Mouse (Mus musculus) stomach, embryonic 14.5 days (tissue): ENCODE results near the gene Prr7. TPM values are rescaled to one million over a fixed set of nuclear protein-coding genes. Genes with fewer than 3 reads are reported as not detected.

Experiments used
- ATAC-seq: fragments of 200-750 bp; cut with Nextera tagmentation; 2 replicates; pipeline ENCODE4 v1.8.0; 2017; ENCODE audit warnings: low read depth, moderate TSS enrichment; ENCODE audit not compliant: insufficient number of reproducible peaks, insufficient read depth, low FRiP score
- H3K27ac ChIP-seq: fragments of 300-500 bp; sonication (generic); 2 replicates; pipeline ENCODE4 v1.5.1; 2014; ENCODE audit warnings: mild to moderate bottlenecking, low read length, moderate library complexity, mixed read lengths
- H3K27me3 ChIP-seq: fragments of 300-500 bp; sonication (generic); 2 replicates; pipeline ENCODE4 v1.6.1; 2014; ENCODE audit warnings: low read length, control low read depth, mixed read lengths; ENCODE audit not compliant: control insufficient read depth, insufficient read depth
- H3K36me3 ChIP-seq: fragments of 300-500 bp; sonication (generic); 2 replicates; pipeline ENCODE4 v1.6.1; 2014; ENCODE audit warnings: mild to moderate bottlenecking, control low read depth, low read length, moderate library complexity, mixed read lengths; ENCODE audit not compliant: control insufficient read depth, insufficient read depth
- H3K4me1 ChIP-seq: fragments of 300-500 bp; sonication (generic); 2 replicates; pipeline ENCODE4 v1.6.1; 2014; ENCODE audit warnings: low read length, control low read depth, mixed read lengths; ENCODE audit not compliant: control insufficient read depth, insufficient read depth
- H3K4me2 ChIP-seq: fragments of 300-500 bp; sonication (generic); replicated peaks from 2 replicates; pipeline ENCODE4 v1.6.1; 2014; ENCODE audit warnings: low read depth, low read length, control low read depth
- H3K4me3 ChIP-seq: fragments of 300-500 bp; sonication (generic); 2 replicates; pipeline ENCODE4 v1.5.1; 2014; ENCODE audit warnings: low read depth, low read length, control low read depth
- H3K9ac ChIP-seq: fragments of 300-500 bp; sonication (generic); replicated peaks from 2 replicates; pipeline ENCODE4 v1.6.1; 2014; ENCODE audit warnings: low read depth, mild to moderate bottlenecking, control low read depth, low read length, moderate library complexity, mixed read lengths
- H3K9me3 ChIP-seq: fragments of 300-500 bp; sonication (generic); 2 replicates; pipeline ENCODE4 v1.6.1; 2016; ENCODE audit warnings: low read depth, low read length, control low read depth; ENCODE audit not compliant: control insufficient read depth
- WGBS: fragments of 180-500 bp; shearing (Covaris S2); extraction: QIAGEN DNeasy Blood & Tissue Kit; methylation state at CpG from one replicate; pipeline ENCODE4 v1.1.7; 2014; 5-methylcytosine and 5-hydroxymethylcytosine counted together
- polyA plus RNA-seq: library from polyadenylated mRNA; unstranded; fragments of >200 nt; fragmentation: Nextera tagmentation; extraction: Ambion mirVana; gene quantifications from 2 replicates; pipeline ENCODE4 v1.2.1, GENCODE M21; 2014

The Prr7 gene
- polyA plus RNA-seq, 1 experiment from 2014 or later: 1.4 TPM

DNA sequence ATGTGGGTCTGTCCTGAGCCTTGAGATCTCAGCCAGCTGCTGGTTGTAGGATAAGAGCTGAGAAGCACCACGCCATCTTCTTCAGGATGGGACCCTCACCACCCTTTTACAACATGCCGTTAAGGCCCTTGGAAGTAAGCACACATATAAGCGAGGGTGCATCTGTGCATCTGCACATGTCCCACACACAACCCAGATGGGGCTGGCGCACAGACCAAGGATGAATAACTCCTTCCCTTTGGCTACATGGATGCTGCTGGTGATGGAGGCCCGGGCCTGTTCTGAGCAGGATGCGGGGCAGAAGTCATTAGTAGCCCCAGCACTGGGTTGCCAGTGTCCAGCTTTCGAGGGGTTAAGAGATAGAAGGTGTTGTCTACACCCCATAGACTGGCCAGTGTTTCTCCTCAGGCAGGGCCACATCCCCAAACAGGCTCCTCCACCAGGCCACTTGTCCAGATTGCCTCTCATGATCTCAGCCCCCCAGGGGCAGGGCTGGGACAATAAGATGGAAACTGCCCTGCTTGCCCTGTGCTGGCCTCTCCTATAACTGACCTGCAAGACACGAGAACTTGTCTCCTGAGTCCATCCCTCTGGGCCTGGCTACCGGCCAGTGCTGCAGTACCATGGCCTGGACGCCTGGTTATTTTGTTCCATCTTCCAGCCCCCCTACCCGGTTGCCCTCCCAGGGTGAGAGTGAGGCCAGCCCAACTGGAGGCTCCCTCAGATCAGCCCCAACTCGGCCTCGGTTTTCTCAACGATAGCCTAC lies 22.1 kb downstream of the Prr7 start:
- ATAC-seq: no peak
- peaks cover 14% of the 10 kb centered on the region for H3K36me3 ChIP-seq
- H3K4me1 ChIP-seq: peaks cover 42% of the 10 kb centered on the region
- H3K27ac ChIP-seq: no peak overlapping the region
- no peaks in the 10 kb centered on the region for H3K9me3 ChIP-seq
- no peaks in the 10 kb centered on the region for H3K27me3 ChIP-seq
- H3K9ac ChIP-seq: peak overlapping the region; percentile 95
- 34% methylated on average over 14 of the region's 14 CpGs for WGBS
- peak overlapping the region; percentile 76 for H3K4me2 ChIP-seq
- peak overlapping the region; percentile 88 for H3K4me3 ChIP-seq

DNA sequence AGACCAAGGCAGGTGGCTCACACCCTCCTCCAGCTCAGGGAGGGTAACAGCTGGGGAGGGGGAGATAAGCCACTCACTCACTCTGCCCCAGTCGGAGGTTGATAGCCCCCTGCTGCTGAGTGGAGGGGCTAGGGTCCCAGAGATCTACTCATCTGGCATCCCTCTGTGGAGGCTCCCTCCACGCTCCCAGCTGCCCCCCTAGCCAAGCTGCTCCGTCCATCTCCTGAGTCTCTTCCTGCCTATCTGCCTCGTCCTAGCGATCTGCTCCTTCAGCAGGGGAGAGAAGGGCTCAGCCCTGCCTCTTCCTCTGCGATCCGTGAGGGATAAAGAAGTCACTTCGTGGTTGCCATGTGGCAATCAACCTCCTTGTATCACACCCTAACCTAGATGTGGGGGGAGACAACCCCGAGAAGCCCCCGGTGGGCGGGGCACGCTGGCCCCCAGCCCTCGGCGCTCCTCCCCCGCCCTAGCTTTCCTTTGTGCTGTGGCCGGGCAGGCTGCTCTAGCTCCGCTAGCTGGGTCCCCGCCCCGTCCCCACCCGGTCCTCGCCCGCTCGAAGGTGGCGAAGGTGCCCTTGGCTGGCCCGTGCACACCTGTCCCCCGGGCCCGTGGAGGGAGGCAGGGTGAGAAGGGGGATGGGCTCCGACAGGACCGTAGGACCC lies 23.0 kb downstream of the Prr7 start:
- Histone ChIP-seq H3K27ac (peak overlapping the region; percentile 88), H3K4me1 (peaks cover 42% of the 10 kb centered on the region), H3K9me3 (no peaks in the 10 kb centered on the region), H3K36me3 (peaks cover 7% of the 10 kb centered on the region), H3K9ac (peak overlapping the region; percentile 95), H3K27me3 (no peaks in the 10 kb centered on the region), H3K4me3 (peak overlapping the region; percentile 88), H3K4me2 (peak overlapping the region; percentile 76)
- peak; percentile 62 for ATAC-seq
- 1% methylated on average over 29 of the region's 29 CpGs for WGBS

DNA sequence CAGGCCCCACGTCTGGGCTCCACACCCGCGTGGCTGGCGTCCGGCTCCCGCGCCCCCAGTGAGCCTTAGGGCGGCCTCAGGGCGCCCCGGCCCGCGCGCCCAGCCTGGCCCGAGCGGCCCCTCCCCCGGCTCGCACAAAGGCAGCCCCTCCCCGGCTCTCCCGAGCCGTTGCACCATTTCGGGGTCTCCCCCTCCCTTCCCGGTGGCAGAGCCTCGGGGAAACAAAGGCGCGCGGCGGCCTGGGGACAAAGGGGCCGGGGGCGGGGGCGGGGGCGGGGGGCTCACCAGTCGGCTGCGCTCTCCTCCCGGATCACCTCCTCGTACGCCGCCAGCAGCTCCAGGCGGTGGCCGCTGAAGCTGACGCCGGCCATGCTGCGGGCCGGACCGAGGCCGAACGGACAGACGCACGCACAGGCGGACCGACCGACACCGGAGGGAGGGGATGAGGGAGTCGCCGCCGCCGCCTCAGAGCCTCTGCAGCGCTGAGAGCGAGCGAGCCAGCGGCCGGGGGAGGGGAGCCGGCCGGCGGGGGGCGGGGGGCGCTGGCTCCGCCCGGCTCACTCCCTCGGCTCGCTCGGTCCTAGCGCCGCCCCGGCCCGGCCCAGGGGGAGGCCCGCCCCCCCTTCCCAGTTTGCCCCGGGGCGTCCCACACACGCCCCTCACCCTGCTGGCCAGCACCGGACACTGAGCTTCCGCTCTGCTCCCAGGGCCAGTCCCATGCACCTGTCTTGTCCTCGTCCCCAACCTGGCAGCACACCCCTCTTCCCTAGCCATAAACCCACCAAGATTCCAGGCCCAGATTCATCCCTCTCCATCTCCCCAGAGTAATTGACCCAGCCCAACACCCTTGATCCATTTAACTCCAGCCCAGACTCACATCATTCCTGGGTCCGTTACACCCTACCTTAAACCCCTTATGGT lies 23.8 kb downstream of the Prr7 start, which contains the start of gene Dbn1:
TSS of gene Dbn1 (minus strand) at position 534 of the 921 bp plus-strand sequence.
- peak; percentile 82 for ATAC-seq
- Histone ChIP-seq H3K27me3 (no peaks in the 10 kb centered on the region), H3K4me1 (peaks cover 41% of the 10 kb centered on the region)

DNA sequence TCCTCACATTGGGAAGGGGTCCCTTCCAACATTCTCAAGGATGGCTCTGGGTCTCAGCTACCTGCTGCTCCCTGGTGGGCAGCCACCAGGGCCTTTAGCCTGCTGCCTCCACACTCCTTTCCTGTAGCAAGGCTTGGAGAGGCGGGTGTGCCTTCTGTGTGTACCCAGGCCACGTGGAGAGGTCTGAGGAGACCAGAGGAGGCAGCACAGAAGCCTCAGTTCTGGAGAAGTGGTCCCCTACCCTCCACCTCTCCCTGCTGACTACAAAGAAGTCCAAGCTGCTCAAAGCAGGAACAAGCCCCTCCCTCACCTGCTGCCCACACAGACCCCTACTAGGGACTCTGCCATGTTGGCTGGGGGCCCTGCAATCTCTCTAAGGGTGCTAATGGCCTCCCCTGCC lies 30.2 kb downstream of the Prr7 start:
- WGBS: 16% methylated on average over 2 of the region's 2 CpGs

More for the DNA sequence above, 23.8 kb downstream of the Prr7 start, which contains the start of gene Dbn1:
- WGBS: 2% methylated on average over 52 of the region's 83 CpGs
- 0 out of 2 replicates have a peak, but pooled peaks cover 3% of the 10 kb centered on the region for H3K36me3 ChIP-seq
- H3K4me2 ChIP-seq: peak within 1 kb of the TSS; percentile 76
- peak within 1 kb of the TSS; percentile 95 for H3K9ac ChIP-seq
- H3K27ac ChIP-seq: peak within 1 kb of the TSS; percentile 88
- peak within 1 kb of the TSS; percentile 88 for H3K4me3 ChIP-seq
- H3K9me3 ChIP-seq: no peaks in the 10 kb centered on the region

DNA sequence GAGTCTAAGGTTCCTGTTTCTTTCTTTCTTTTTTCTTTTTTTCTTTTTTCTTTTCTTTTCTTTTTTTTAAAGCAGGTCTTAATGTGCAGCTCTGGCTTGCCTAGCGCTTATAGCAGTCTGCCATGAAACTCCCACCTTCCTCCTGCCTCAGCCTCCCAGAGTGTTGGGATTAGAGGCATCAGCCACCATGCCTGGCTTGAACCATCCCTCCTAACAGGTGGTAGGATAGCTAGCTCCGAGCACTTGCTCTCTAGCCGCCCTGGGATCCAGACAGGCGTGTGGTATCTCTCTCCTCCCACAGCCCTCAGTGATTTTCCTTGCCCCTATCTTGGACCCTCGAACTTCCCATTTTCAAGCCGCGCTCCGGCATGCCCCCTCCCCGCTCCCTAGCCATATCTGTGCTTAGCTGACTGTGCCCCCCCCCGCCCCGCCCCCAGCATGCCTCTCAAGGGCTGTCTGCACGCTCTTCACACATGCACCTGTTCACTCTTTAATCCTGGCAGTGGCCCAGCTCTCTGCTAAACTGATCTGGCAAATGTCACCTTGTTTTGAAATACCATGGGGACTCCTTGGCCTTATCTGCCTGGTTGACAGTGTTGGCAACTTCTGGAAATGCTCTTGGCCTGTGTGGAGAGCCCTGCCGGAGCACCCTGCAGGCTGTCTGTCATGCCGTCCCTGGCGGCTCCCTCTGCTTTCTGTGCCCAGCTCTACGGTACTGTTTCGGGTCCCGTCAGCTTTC lies 31.0 kb downstream of the Prr7 start:
- WGBS: 17% methylated on average over 18 of the region's 18 CpGs
- no peaks in the 10 kb centered on the region; the same call in 1 of the 2 replicates for H3K4me1 ChIP-seq
- H3K4me3 ChIP-seq: no peak overlapping the region
- H3K9ac ChIP-seq: no peak overlapping the region
- H3K9me3 ChIP-seq: no peaks in the 10 kb centered on the region
- H3K4me2 ChIP-seq: no peak overlapping the region
- peak; percentile 57; the same call in 1 of the 2 replicates for ATAC-seq
- no peaks in the 10 kb centered on the region for H3K27me3 ChIP-seq
- peaks cover 18% of the 10 kb centered on the region for H3K36me3 ChIP-seq
- H3K27ac ChIP-seq: no peak overlapping the region

More for the DNA sequence above, 30.2 kb downstream of the Prr7 start:
- H3K9me3 ChIP-seq: no peaks in the 10 kb centered on the region
- ATAC-seq: no peak
- H3K4me3 ChIP-seq: no peak overlapping the region
- no peak overlapping the region for H3K9ac ChIP-seq
- H3K27ac ChIP-seq: no peak overlapping the region
- no peak overlapping the region for H3K4me2 ChIP-seq
- no peaks in the 10 kb centered on the region for H3K27me3 ChIP-seq
- no peaks in the 10 kb centered on the region; the same call in 1 of the 2 replicates for H3K4me1 ChIP-seq
- peaks cover 17% of the 10 kb centered on the region for H3K36me3 ChIP-seq

DNA sequence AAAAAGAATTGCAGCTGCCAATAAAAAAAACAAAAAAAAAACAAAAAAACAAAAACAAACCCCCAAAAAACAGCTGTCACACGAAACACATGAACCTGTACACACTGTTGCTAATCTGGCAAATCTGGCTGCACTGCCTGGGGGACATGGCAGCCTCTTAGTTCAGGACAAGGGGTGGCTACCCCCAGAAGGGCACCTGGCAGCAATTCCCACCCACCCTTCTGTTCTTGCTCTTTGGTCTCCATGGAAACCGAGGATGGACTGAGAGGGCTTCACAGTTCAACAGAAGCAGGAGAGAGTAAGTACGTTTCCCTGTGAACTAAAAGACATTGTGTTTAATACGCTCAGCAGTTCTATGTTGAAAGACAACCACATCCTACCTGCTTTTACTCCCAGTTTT lies 31.6 kb downstream of the Prr7 start:
- WGBS: 40% methylated on average over 4 of the region's 4 CpGs
- Histone ChIP-seq H3K9ac (no peak overlapping the region), H3K4me3 (no peak overlapping the region), H3K27ac (no peak overlapping the region), H3K4me1 (no peaks in the 10 kb centered on the region; the same call in 1 of the 2 replicates), H3K36me3 (peaks cover 24% of the 10 kb centered on the region), H3K27me3 (no peaks in the 10 kb centered on the region), H3K4me2 (no peak overlapping the region), H3K9me3 (no peaks in the 10 kb centered on the region)
- ATAC-seq: no peak

DNA sequence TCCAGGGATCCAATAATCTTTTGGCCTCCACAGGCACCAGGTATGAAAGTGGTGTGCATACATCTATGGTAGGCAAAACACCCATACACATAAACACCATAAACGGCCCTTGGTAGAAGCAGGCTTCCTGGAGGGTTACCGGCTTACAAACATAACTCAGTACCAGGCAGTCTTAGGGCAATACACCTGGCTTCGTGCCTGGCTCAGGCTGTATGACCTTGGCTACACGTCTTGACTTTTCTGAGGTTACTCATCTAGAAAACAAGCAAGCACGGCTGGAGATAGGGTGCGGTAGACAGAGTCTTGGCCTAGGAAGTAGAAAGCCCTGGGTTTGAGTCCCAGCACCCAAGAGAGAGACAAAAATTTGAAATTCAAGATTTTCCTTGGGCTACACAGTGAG lies 32.6 kb downstream of the Prr7 start:
- ATAC-seq: no peak

More for the DNA sequence above, 32.6 kb downstream of the Prr7 start:
- no peaks in the 10 kb centered on the region for H3K9me3 ChIP-seq
- no peaks in the 10 kb centered on the region for H3K27me3 ChIP-seq
- no peak overlapping the region for H3K4me3 ChIP-seq
- H3K9ac ChIP-seq: no peak overlapping the region
- H3K4me1 ChIP-seq: no peaks in the 10 kb centered on the region; the same call in 1 of the 2 replicates
- H3K4me2 ChIP-seq: no peak overlapping the region
- WGBS: 84% methylated on average over 6 of the region's 6 CpGs
- H3K36me3 ChIP-seq: peaks cover 26% of the 10 kb centered on the region
- no peak overlapping the region for H3K27ac ChIP-seq
